In the genomic region with DNA sequence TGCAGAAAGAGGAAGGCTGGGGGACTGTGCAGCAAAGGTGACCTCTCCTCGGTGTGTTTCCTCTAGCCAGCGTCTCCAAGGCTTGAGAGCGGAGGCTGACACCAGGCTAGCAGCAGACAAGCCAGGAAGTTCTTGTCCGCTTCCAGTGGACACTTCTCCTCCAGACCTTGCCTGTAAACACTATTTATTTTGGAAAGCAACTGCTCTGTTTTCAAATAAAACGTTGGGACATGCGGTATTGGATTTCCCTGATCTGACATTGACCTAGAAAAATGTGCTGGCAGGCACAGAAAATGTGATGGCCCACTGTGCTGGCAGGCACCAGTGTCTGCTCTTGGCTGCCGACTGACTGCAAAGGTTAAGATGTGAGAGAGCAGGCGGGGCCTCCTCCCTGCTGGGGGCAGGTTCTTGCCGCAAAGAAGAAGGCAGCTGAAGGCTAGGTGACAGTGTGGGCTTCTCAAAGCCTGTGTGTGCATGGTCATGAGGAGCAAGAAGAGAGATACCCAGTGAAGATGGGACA, we compare ENCODE assay signal across 12 mouse cellular contexts. TPM values are rescaled to one million over a fixed set of nuclear protein-coding genes. Genes with fewer than 3 reads are reported as not detected.
DNase-seq lines count a peak whose midpoint lies in the region; ATAC-seq and TF ChIP-seq lines count a peak whose summit lies in the region.
"Had no signal": no experiment of that assay in that cellular context is flagged by ENCODE, and none has a peak within 500 bp of the region (broad histone marks: within the 10 kb centered on the region; RNA-seq: fewer than 3 reads in every experiment).

No protein-coding gene starts in this region.

- no peak overlapping the region for H3K4me3 ChIP-seq in forebrain, postnatal 0 days (ENCODE audit: low read depth, low read length)
- H3K4me3 ChIP-seq: forebrain, embryonic 13.5 days; lung, embryonic 15.5 days; stomach, embryonic 15.5 days had no signal

- H3K4me2 ChIP-seq in forebrain, postnatal 0 days (ENCODE audit: low read depth), result no peak overlapping the region
- H3K4me2 ChIP-seq: forebrain, embryonic 13.5 days; lung, embryonic 15.5 days; stomach, embryonic 15.5 days had no signal

- H3K4me1 ChIP-seq in forebrain, postnatal 0 days (ENCODE audit: insufficient read depth), result no peaks in the 10 kb centered on the region

- DNase-seq in heart, adult 11 months, result peak; percentile 95
- no peak for DNase-seq in heart, postnatal 4 days
- peak; percentile 41 for DNase-seq in ovary, postnatal 36 days (ENCODE audit: low spot score)
- DNase-seq in ovary, postnatal 14 days (ENCODE audit: low spot score), result no peak
- peak; percentile 47 for DNase-seq in gastrocnemius, postnatal 10 days
- DNase-seq in forebrain, postnatal 0 days, result no peak
- no peak for DNase-seq in layer of hippocampus, adult 9-11 months

- WGBS in forebrain, postnatal 0 days, result 67% methylated on average over 9 of the region's 9 CpGs

- H3K9me3 ChIP-seq in forebrain, postnatal 0 days (ENCODE audit: low read length), result no peaks in the 10 kb centered on the region
- H3K9me3 ChIP-seq: forebrain, embryonic 13.5 days; lung, embryonic 15.5 days; stomach, embryonic 15.5 days had no signal

- no peak for ATAC-seq in megakaryocyte progenitor cell, adult 5-6 weeks (replicated peaks; ENCODE audit: poor library complexity)
- ATAC-seq in forebrain, postnatal 0 days, result no peak
- ATAC-seq: forebrain, embryonic 13.5 days had no signal

- H3K27me3 ChIP-seq in forebrain, postnatal 0 days (ENCODE audit: insufficient read depth, low read length), result no peaks in the 10 kb centered on the region
- H3K27me3 ChIP-seq: forebrain, embryonic 13.5 days; lung, embryonic 15.5 days; stomach, embryonic 15.5 days had no signal

- H3K9ac ChIP-seq in forebrain, postnatal 0 days, result no peak overlapping the region
- H3K9ac ChIP-seq: forebrain, embryonic 13.5 days; lung, embryonic 15.5 days; stomach, embryonic 15.5 days had no signal

- TF ChIP-seq CTCF in forebrain, postnatal 0 days (IDR thresholded peaks at IDR 0.05; ENCODE audit: low read depth), result no peak

- no peaks in the 10 kb centered on the region for H3K36me3 ChIP-seq in forebrain, postnatal 0 days (ENCODE audit: insufficient read depth)
- H3K36me3 ChIP-seq: lung, embryonic 15.5 days; stomach, embryonic 15.5 days had no signal

- H3K27ac ChIP-seq in forebrain, postnatal 0 days (ENCODE audit: low read depth, low read length), result no peak overlapping the region
- H3K27ac ChIP-seq: forebrain, embryonic 13.5 days; lung, embryonic 15.5 days; stomach, embryonic 15.5 days had no signal

RNA-seq across cellular contexts. Expression of gene Dkk3, which starts 26.4 kb away (rescaled TPM):
- total RNA-seq in heart, postnatal 4 days (2021), result 10 to 100 TPM; 82.6 to 87.6 TPM
- total RNA-seq in gastrocnemius, postnatal 10 days (2021), result 10 to 100 TPM; 10.9 to 13.7 TPM
- 0.07 TPM in 1 of 2 replicates, not detected in the other for total RNA-seq in megakaryocyte progenitor cell, adult 5-6 weeks (2015)
- total RNA-seq in megakaryocyte progenitor cell, adult 5-6 weeks (2017), result not detected in 2 replicates
- total RNA-seq in forebrain, postnatal 0 days (2014; rRNA removed), result 50.8 and 53.8 TPM in 2 replicates
- polyA plus RNA-seq in forebrain, postnatal 0 days (2015; fragmentation: Nextera tagmentation; extraction: Ambion mirVana), result 48.1 and 49.9 TPM in 2 replicates
- total RNA-seq: monocyte, adult 5-6 weeks had no signal

RNA-seq across cellular contexts. Expression of gene Mical2, which starts 40.4 kb away (rescaled TPM):
- 100 to 1,000 TPM; 281 to 298 TPM for total RNA-seq in heart, postnatal 4 days (2021)
- 10 to 100 TPM; 41.4 to 50.9 TPM for total RNA-seq in gastrocnemius, postnatal 10 days (2021)
- total RNA-seq in megakaryocyte progenitor cell, adult 5-6 weeks (2015), result 0.52 and 0.88 TPM in 2 replicates
- total RNA-seq in megakaryocyte progenitor cell, adult 5-6 weeks (2017), result 0.46 and 0.54 TPM in 2 replicates
- total RNA-seq in forebrain, postnatal 0 days (2014; rRNA removed), result 28.6 and 29.0 TPM in 2 replicates
- polyA plus RNA-seq in forebrain, postnatal 0 days (2015; fragmentation: Nextera tagmentation; extraction: Ambion mirVana), result 16.3 and 18.3 TPM in 2 replicates

Comparison
In these comparisons a context has a peak if more than half of its experiments do, and no peak if none do; other contexts are left out.
1. DNase-seq: peak in heart, adult 11 months (single experiment), ovary, postnatal 36 days (single experiment) and gastrocnemius, postnatal 10 days (single experiment); none in heart, postnatal 4 days (single experiment), ovary, postnatal 14 days (single experiment), forebrain, postnatal 0 days (single experiment) and layer of hippocampus, adult 9-11 months (single experiment).
2. RNA of gene Dkk3, which starts 26.4 kb away (total RNA-seq): 82.6 to 87.6 TPM in heart, postnatal 4 days, 50.8 to 53.8 TPM in forebrain, postnatal 0 days and 10.9 to 13.7 TPM in gastrocnemius, postnatal 10 days; 0.07 TPM in megakaryocyte progenitor cell, adult 5-6 weeks; every median in the first group is over 10 times any median in the second.
3. RNA of gene Mical2, which starts 40.4 kb away (total RNA-seq): 281 to 298 TPM in heart, postnatal 4 days, 41.4 to 50.9 TPM in gastrocnemius, postnatal 10 days and 28.6 to 29.0 TPM in forebrain, postnatal 0 days; 0.46 to 0.88 TPM in megakaryocyte progenitor cell, adult 5-6 weeks; every median in the first group is over 10 times any median in the second.